Mouse (Mus musculus): ENCODE measurements at regions not wholly inside any gene's neighbourhood (a gene's known extent, or its start where the extent isn't known, plus 50 kb on each side); places are given as distances from the start of the nearest gene placed in this dataset.

GRCm38 (mm10) chr14:86358584-86358983 is 782.5 kb downstream of the Diaph3 start:
- Histone ChIP-seq H3K9me3 (replicated peaks; ENCODE audit: insufficient read depth, low read length) (no peaks in the 10 kb centered on the region), H3K4me3 (ENCODE audit: control insufficient read depth in 1 of 2, insufficient read depth in 1 of 2, low read depth in 2 of 2, low read length in 2 of 2) (no peak overlapping the region), H3K36me3 (ENCODE audit: control insufficient read depth in 1 of 2, insufficient read depth in 2 of 2, low read length in 2 of 2) (no peaks in the 10 kb centered on the region), H3K9ac (ENCODE audit: control insufficient read depth, low read depth, low read length, poor library complexity, severe bottlenecking) (no peak overlapping the region), H3K27ac (ENCODE audit: control insufficient read depth, low read depth, low read length) (no peak overlapping the region), H3K4me1 (ENCODE audit: control insufficient read depth in 1 of 2, insufficient read depth in 2 of 2, low read length in 2 of 2) (no peaks in the 10 kb centered on the region), H3K27me3 (ENCODE audit: control insufficient read depth in 1 of 2, insufficient read depth in 2 of 2, low read length in 2 of 2) (no peaks in the 10 kb centered on the region), H3K79me2 (ENCODE audit: control insufficient read depth, insufficient read depth, low read length, poor library complexity) (no peaks in the 10 kb centered on the region)
- TF ChIP-seq SMC3 (IDR thresholded peaks at IDR 0.05; ENCODE audit: low read depth, low read length) = no peak
- no peak for TF ChIP-seq ZKSCAN1 (IDR thresholded peaks at IDR 0.05; ENCODE audit: low read depth, low read length)
- no peak for TF ChIP-seq MEF2A (IDR thresholded peaks at IDR 0.05; ENCODE audit: extremely low read depth, insufficient replicate concordance, low read depth, low read length, poor library complexity, severe bottlenecking)
- no peak for DNase-seq (ENCODE audit: low read depth, low spot score)

GRCm38 (mm10) chr14:86350526-86350925 is 790.5 kb downstream of the Diaph3 start:
- no peak for DNase-seq (ENCODE audit: low read depth, low spot score)
- H3K27ac ChIP-seq (ENCODE audit: control insufficient read depth, low read depth, low read length) = no peak overlapping the region

GRCm38 (mm10) chr14:86339007-86339406 is 802.0 kb downstream of the Diaph3 start:
- no peak for TF ChIP-seq JUND (IDR thresholded peaks at IDR 0.05; ENCODE audit: low read depth, low read length)
- TF ChIP-seq POLR2AphosphoS2 (IDR thresholded peaks at IDR 0.05; ENCODE audit: low read length) = no peak
- TF ChIP-seq POLR2AphosphoS5 (IDR thresholded peaks at IDR 0.05; ENCODE audit: borderline replicate concordance, low read depth, low read length) = no peak
- TF ChIP-seq ELF1 (IDR thresholded peaks at IDR 0.05; ENCODE audit: low read depth, low read length) = no peak
- TF ChIP-seq MAFK (IDR thresholded peaks at IDR 0.05; ENCODE audit: borderline replicate concordance, low read depth, low read length) = no peak
- no peak for TF ChIP-seq ZMIZ1 (IDR thresholded peaks at IDR 0.05; ENCODE audit: low read depth, low read length)
- TF ChIP-seq ZC3H11A (IDR thresholded peaks at IDR 0.05; ENCODE audit: low read depth, low read length) = no peak
- no peak for TF ChIP-seq BHLHE40 (IDR thresholded peaks at IDR 0.05; ENCODE audit: borderline replicate concordance, low read depth, low read length)
- no peak for TF ChIP-seq MEF2A (IDR thresholded peaks at IDR 0.05; ENCODE audit: extremely low read depth, insufficient replicate concordance, low read depth, low read length, poor library complexity, severe bottlenecking)
- TF ChIP-seq POLR2A (IDR thresholded peaks at IDR 0.05; ENCODE audit: control insufficient read depth in 1 of 2, insufficient read depth in 1 of 2, low read depth in 1 of 2, low read length in 2 of 2, poor library complexity in 1 of 2) = no peak
- no peak for TF ChIP-seq HCFC1 (IDR thresholded peaks at IDR 0.05; ENCODE audit: low read depth, low read length)
- no peak for TF ChIP-seq TBP (IDR thresholded peaks at IDR 0.05; ENCODE audit: low read depth, low read length)
- TF ChIP-seq ETS1 (IDR thresholded peaks at IDR 0.05; ENCODE audit: low read depth, low read length) = no peak
- no peak for TF ChIP-seq MYB (IDR thresholded peaks at IDR 0.05; ENCODE audit: low read depth, low read length)
- TF ChIP-seq USF2 (IDR thresholded peaks at IDR 0.05; ENCODE audit: borderline replicate concordance in 1 of 2, insufficient read depth in 1 of 2, low read depth in 1 of 2, low read length in 2 of 2) = no peak

More at GRCm38 (mm10) chr14:86350526-86350925, 790.5 kb downstream of the Diaph3 start:
- H3K27me3 ChIP-seq (ENCODE audit: control insufficient read depth in 1 of 2, insufficient read depth in 2 of 2, low read length in 2 of 2) = no peaks in the 10 kb centered on the region
- H3K4me1 ChIP-seq (ENCODE audit: control insufficient read depth in 1 of 2, insufficient read depth in 2 of 2, low read length in 2 of 2) = no peaks in the 10 kb centered on the region
- H3K79me2 ChIP-seq (ENCODE audit: control insufficient read depth, insufficient read depth, low read length, poor library complexity) = no peaks in the 10 kb centered on the region
- no peaks in the 10 kb centered on the region for H3K36me3 ChIP-seq (ENCODE audit: control insufficient read depth in 1 of 2, insufficient read depth in 2 of 2, low read length in 2 of 2)
- TF ChIP-seq TAL1 (IDR thresholded peaks at IDR 0.05; ENCODE audit: low read length) = no peak
- no peak for TF ChIP-seq NELFE (IDR thresholded peaks at IDR 0.05; ENCODE audit: low read depth, low read length)
- TF ChIP-seq BHLHE40 (IDR thresholded peaks at IDR 0.05; ENCODE audit: borderline replicate concordance, low read depth, low read length) = no peak
- no peak for TF ChIP-seq CHD2 (IDR thresholded peaks at IDR 0.05; ENCODE audit: low read length)
- no peak for TF ChIP-seq TCF12 (IDR thresholded peaks at IDR 0.05; ENCODE audit: low read depth, low read length)
- no peak for TF ChIP-seq NRF1 (IDR thresholded peaks at IDR 0.05; ENCODE audit: insufficient read depth, low read depth, low read length, poor library complexity, severe bottlenecking)
- TF ChIP-seq RAD21 (IDR thresholded peaks at IDR 0.05; ENCODE audit: low read depth, low read length) = no peak
- no peak for TF ChIP-seq TBP (IDR thresholded peaks at IDR 0.05; ENCODE audit: low read depth, low read length)
- H3K9me3 ChIP-seq (replicated peaks; ENCODE audit: insufficient read depth, low read length) = no peaks in the 10 kb centered on the region
- no peak overlapping the region for H3K4me3 ChIP-seq (ENCODE audit: control insufficient read depth in 1 of 2, insufficient read depth in 1 of 2, low read depth in 2 of 2, low read length in 2 of 2)
- no peak overlapping the region for H3K9ac ChIP-seq (ENCODE audit: control insufficient read depth, low read depth, low read length, poor library complexity, severe bottlenecking)

More at GRCm38 (mm10) chr14:86339007-86339406, 802.0 kb downstream of the Diaph3 start:
- Histone ChIP-seq H3K79me2 (ENCODE audit: control insufficient read depth, insufficient read depth, low read length, poor library complexity) (no peaks in the 10 kb centered on the region), H3K27ac (ENCODE audit: control insufficient read depth, low read depth, low read length) (no peak overlapping the region), H3K9me3 (replicated peaks; ENCODE audit: insufficient read depth, low read length) (no peaks in the 10 kb centered on the region), H3K36me3 (ENCODE audit: control insufficient read depth in 1 of 2, insufficient read depth in 2 of 2, low read length in 2 of 2) (no peaks in the 10 kb centered on the region), H3K9ac (ENCODE audit: control insufficient read depth, low read depth, low read length, poor library complexity, severe bottlenecking) (no peak overlapping the region), H3K4me3 (ENCODE audit: control insufficient read depth in 1 of 2, insufficient read depth in 1 of 2, low read depth in 2 of 2, low read length in 2 of 2) (no peak overlapping the region), H3K27me3 (ENCODE audit: control insufficient read depth in 1 of 2, insufficient read depth in 2 of 2, low read length in 2 of 2) (no peaks in the 10 kb centered on the region), H3K4me1 (ENCODE audit: control insufficient read depth in 1 of 2, insufficient read depth in 2 of 2, low read length in 2 of 2) (no peaks in the 10 kb centered on the region)
- no peak for DNase-seq (ENCODE audit: low read depth, low spot score)

All from MEL (cell line).